Mouse (Mus musculus) kidney, embryonic 16.5 days (tissue): ENCODE results near the gene Trmu. TPM values are rescaled to one million over a fixed set of nuclear protein-coding genes. Genes with fewer than 3 reads are reported as not detected.

Experiments
- polyA plus RNA-seq: library from polyadenylated mRNA; unstranded; fragments of >200 nt; fragmentation: Nextera tagmentation; extraction: Ambion mirVana; gene quantifications from 2 replicates; pipeline ENCODE4 v1.2.1, GENCODE M21; 2015

Trmu gene
- polyA plus RNA-seq, 1 experiment from 2014 or later: 53.2 TPM

Other genes starting within 250 kb of the Trmu start
- 5.1 and 5.9 TPM in 2 replicates for gene Ppara, start 144.3 kb upstream of the Trmu start, polyA plus RNA-seq
- 31.1 and 37.4 TPM in 2 replicates for gene Cdpf1, start 67.6 kb upstream of the Trmu start, polyA plus RNA-seq
- 0.10 and 0.11 TPM in 2 replicates for gene Pkdrej, start 57.6 kb upstream of the Trmu start, polyA plus RNA-seq
- 8.0 and 8.2 TPM in 2 replicates for gene Ttc38, start 47.0 kb upstream of the Trmu start, polyA plus RNA-seq
- gene Gtse1, start 19.6 kb upstream of the Trmu start, polyA plus RNA-seq: 31.0 and 33.1 TPM in 2 replicates
- 3.5 and 3.9 TPM in 2 replicates for gene Celsr1, start 154.5 kb downstream of the Trmu start, polyA plus RNA-seq
- gene Gramd4, start 178.4 kb downstream of the Trmu start, polyA plus RNA-seq: 12.1 and 14.9 TPM in 2 replicates